In the genomic region with DNA sequence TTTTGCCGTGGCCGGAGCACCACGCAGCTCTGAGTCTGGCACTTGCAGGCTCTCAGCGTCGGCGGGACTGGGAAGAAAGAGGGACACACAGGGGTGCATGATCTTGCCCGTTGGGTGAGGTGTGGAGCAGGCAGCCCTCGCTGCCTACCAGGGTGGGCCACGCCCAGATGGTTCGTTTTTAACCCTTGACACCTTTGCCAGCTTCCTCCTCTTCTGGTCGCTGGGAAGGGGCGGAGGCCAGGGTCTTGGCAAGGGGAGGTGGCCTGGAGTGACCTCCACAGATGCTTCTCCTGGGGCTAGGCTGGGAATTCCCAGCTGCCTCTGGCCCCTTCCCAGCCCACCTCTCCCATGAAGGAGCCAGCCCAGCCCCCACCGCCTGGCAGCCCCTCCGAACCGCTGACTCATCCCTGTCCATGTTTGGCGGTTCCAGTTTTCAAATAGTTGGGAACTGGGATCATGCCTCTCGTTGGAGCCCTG, we compare ENCODE assay signal across 8 mouse cellular contexts. TPM values are rescaled to one million over a fixed set of nuclear protein-coding genes. Genes with fewer than 3 reads are reported as not detected.
DNase-seq lines count a peak whose midpoint lies in the region; TF ChIP-seq lines count a peak whose summit lies in the region.

No protein-coding gene starts in this region.

- H3K4me3 ChIP-seq in embryonic fibroblast, embryonic 13.5 days (ENCODE audit: insufficient read depth, low read length), result peak overlapping the region; percentile 2; the same call in 1 of the 2 replicates
- H3K4me3 ChIP-seq in lung, adult 2 months (replicated peaks; ENCODE audit: extremely low read depth, low read depth, low read length), result peak overlapping the region; percentile 6

- 28% methylated on average over 17 of the region's 17 CpGs for WGBS in lung, adult 2 months

- DNase-seq in lung, adult 18-20 months, result peak; percentile 34 to 53
- no peak for DNase-seq in lung, postnatal 25 days (ENCODE audit: low spot score)
- peak; percentile 76 for DNase-seq in heart, postnatal 25 days (ENCODE audit: low spot score)
- no peak for DNase-seq in lung, adult 2 months
- DNase-seq in urinary bladder, postnatal 4 days (ENCODE audit: low spot score in 2 of 2), result peak; percentile 64 to 73
- DNase-seq in thymus, postnatal 10 days (ENCODE audit: low spot score in 2 of 2), result no peak
- DNase-seq in spleen, postnatal 10 days (ENCODE audit: low spot score in 2 of 2), result no peak

- intact Hi-C loops in heart, postnatal 25 days (cut with DNase I), result no loop called here

- TF ChIP-seq CTCF in embryonic fibroblast, embryonic 13.5 days (IDR thresholded peaks at IDR 0.05; ENCODE audit: borderline replicate concordance, insufficient read depth, low read length), result no peak
- TF ChIP-seq CTCF in lung, adult 2 months (IDR thresholded peaks at IDR 0.05; ENCODE audit: insufficient read depth, low read length), result no peak

- no peak for TF ChIP-seq POLR2A in embryonic fibroblast, embryonic 13.5 days (IDR thresholded peaks at IDR 0.05; ENCODE audit: low read depth, low read length)
- TF ChIP-seq POLR2A in lung, adult 2 months (IDR thresholded peaks at IDR 0.05; ENCODE audit: borderline replicate concordance, extremely low read depth, low read depth, low read length), result no peak; the same call in 1 of the 2 replicates

- peak overlapping the region; percentile 98 for H3K27ac ChIP-seq in embryonic fibroblast, embryonic 13.5 days (ENCODE audit: insufficient read depth, low read length)

- H3K4me1 ChIP-seq in embryonic fibroblast, embryonic 13.5 days (ENCODE audit: control insufficient read depth, insufficient read depth, low read length), result peaks cover 44% of the 10 kb centered on the region
- peaks cover 13% of the 10 kb centered on the region for H3K4me1 ChIP-seq in lung, adult 2 months (ENCODE audit: control insufficient read depth, insufficient read depth, low read length)

RNA-seq across cellular contexts. Expression of a gene that starts 8.2 kb away (rescaled TPM):
- 271 and 368 TPM in 2 replicates for polyA plus RNA-seq in embryonic fibroblast, embryonic 13.5 days (2011; ENCODE audit: insufficient read length, low read depth, missing spikeins)
- total RNA-seq in heart, postnatal 25 days (2021), result 100 to 1,000 TPM; 249 to 297 TPM
- 67.8 and 76.2 TPM in 2 replicates for polyA plus RNA-seq in lung, adult 2 months (2012; rRNA removed)

RNA-seq across cellular contexts. Expression of a gene that starts 23.7 kb away (rescaled TPM):
- not detected in 2 replicates for polyA plus RNA-seq in embryonic fibroblast, embryonic 13.5 days (2011; ENCODE audit: insufficient read length, low read depth, missing spikeins)
- total RNA-seq in heart, postnatal 25 days (2021), result not detected
- 0.15 TPM in 1 of 2 replicates, not detected in the other for polyA plus RNA-seq in lung, adult 2 months (2012; rRNA removed)

RNA-seq across cellular contexts. Expression of a gene that starts 46.5 kb away (rescaled TPM):
- polyA plus RNA-seq in embryonic fibroblast, embryonic 13.5 days (2011; ENCODE audit: insufficient read length, low read depth, missing spikeins), result not detected in 2 replicates
- not detected for total RNA-seq in heart, postnatal 25 days (2021)
- polyA plus RNA-seq in lung, adult 2 months (2012; rRNA removed), result 0.57 and 12.5 TPM in 2 replicates

Comparison
In these comparisons a context has a peak if more than half of its experiments do, and no peak if none do; other contexts are left out.
1. DNase-seq: peak in lung, adult 18-20 months (2 of 2), heart, postnatal 25 days (single experiment) and urinary bladder, postnatal 4 days (2 of 2); none in lung, postnatal 25 days (single experiment), lung, adult 2 months (single experiment), thymus, postnatal 10 days (0 of 2) and spleen, postnatal 10 days (0 of 2).